Mouse (Mus musculus): ENCODE data around the gene Jmy.

Gene Jmy

DNA sequence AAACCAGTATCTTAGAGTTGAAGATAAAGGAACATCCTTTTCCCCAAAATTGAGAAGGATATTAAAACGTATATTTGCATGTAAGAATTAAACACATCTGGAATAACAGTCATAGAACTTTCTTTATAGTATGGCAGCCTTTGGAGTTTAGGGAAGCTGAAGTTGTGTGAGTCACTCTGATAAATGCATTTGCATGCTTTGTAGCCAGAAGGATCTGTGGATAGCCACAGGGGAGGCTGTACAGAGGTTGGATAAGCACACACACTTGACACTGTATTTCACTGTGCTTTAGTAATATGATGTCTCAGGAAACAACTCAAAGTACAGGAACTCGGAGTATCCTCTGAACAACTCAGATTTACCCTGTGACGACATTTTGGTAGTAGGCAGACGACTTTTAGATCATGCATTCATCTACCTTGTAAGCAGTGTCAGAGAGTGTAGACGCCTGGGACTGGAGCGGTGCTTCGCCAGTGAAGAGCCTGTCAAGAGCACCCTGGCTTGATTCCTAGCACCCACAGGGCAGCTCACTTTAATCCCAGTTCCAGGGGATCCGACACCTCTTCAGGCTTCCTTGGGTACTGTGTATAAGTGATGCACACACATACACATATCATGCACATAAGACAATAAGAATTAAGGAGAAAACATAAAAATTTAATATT, 119.1 kb downstream of the Jmy start:
- DNase-seq (ENCODE audit: low spot score in 2 of 2) = no peak
